Mouse (Mus musculus): ENCODE data around the gene Ap3b2.
"Not testable (repeated sequence)": the region's sequence is repeated elsewhere in the genome, so short reads cannot be mapped to it uniquely, and the experiment has no call there.

The Ap3b2 gene

DNA sequence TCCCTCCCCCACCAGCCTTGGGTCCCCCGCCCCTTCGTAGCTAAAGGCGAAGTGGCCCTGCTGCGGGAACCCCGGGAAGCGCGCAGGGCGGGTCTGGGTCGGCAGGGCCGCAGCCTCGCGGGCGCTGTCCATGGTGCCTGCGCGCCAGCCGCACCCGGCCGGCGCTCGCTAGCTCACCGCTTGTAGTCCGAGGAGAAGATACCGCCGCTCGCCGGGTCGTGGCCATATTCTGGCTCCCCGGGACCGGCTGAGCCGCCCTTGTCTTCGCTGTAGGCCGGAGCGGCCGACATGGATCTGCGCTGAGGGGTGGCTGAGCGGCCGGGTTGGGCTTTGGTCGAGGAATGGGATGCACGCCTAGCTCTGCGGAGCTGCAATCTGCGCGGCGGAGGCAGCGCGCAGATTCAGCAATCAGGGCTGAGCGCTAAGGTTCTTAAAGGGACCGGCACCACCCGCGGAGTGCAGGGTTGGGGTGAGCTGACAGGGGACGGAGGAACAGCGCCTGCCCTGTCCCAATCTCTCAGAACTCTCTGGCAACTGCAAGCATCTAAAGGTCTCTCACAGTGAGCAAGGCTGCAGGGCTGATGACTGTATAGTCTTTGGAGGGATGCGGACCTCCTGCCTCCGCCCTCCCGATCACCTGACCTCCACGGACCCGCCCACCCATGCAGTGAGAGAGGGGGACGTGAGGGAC lies at the start of gene Ap3b2:
Gene Ap3b2, minus strand, starts transcription at position 595 of the 691 bp plus-strand sequence.
- peak; percentile 83 to 86 for DNase-seq (ENCODE audit: low spot score in 2 of 2)

DNA sequence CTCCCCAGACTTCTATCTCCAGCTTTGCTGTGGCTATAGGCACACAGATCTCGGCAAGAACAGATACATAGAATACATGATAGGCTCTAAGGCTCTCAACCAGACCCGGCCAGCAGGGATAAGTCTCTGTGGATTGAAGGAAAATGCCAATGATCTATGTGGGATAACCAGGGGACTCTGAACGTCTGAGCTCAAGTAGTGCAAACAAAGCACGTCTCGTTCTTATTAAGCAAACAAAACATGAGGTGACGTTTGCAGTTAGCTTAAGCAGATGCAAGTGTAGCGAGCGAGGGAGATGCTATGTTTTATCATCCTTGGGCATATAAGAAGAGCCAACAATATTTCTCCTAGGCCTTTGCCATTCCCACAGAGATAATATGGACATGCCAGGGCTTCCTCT lies 49.2 kb upstream of the Ap3b2 start:
- no peak for DNase-seq (ENCODE audit: low spot score in 2 of 2)

DNA sequence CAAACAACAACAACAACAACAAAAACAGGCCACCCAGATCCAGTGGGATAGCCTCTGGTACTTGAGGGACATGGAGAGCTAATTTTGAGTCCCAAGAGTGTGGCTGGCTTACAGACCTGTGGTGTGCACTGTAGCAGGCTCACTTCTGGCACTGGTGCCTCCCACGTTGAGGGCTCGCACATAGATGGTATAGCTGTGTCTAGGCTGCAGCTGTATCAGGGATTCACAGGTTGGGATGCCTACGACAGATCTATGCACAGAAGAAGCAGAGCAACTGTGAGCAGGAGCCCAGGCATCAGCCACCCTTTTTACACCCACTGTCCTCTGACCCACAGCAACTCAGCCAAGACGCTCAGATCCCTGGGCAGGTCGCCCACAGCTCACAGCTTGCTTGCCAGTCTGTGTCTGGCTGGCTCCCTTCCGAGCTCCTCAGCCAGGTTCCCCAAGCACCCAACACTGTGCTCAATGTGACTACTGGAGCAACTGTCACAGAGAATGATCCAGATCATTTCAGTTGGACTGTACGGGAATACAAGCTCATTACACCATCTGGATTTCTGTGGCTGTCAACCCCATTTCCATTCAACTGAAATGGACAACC lies 48.3 kb upstream of the Ap3b2 start:
- peak; percentile 68 to 81 for DNase-seq (ENCODE audit: low spot score in 2 of 2)

DNA sequence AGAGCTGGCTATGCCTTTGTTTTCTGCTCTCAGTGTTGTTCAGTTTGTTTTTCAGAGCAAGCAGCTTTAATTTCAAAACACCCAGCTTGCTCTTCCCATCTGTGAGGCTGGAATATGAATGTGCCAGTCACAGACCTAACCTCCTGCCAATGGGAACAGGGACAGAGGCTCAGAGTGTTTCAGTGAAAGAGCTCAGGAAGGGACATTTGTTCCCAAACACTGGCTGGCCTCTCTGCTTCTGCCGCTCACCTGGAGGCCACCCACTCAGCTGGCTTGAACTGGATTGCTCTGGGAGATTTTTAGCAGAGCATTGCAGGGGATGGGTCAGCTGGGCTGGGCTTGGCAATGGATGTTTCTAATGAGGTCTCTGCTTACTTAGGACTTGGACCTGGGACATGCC lies 47.3 kb upstream of the Ap3b2 start:
- DNase-seq (ENCODE audit: low spot score in 2 of 2), result no peak

DNA sequence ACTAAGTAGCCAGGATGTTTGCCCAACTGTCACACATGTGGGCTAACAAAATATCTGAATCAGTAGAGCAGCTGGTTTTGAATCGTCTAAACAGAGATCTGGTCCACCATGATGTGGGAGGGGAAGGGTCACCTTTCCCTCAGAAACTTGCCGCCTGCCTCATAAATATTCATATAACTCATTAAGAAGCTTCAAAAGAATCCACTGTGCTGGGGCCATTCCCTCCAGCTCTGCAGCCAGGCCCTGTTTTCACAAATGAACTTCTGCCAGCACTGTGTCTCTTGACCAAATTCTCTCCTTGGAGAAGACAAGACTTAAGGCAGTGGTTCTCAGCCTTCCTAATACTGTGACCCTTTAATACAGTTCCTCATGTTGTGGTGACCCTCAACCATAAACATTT lies 45.8 kb upstream of the Ap3b2 start:
- no peak for DNase-seq (ENCODE audit: low spot score in 2 of 2)

DNA sequence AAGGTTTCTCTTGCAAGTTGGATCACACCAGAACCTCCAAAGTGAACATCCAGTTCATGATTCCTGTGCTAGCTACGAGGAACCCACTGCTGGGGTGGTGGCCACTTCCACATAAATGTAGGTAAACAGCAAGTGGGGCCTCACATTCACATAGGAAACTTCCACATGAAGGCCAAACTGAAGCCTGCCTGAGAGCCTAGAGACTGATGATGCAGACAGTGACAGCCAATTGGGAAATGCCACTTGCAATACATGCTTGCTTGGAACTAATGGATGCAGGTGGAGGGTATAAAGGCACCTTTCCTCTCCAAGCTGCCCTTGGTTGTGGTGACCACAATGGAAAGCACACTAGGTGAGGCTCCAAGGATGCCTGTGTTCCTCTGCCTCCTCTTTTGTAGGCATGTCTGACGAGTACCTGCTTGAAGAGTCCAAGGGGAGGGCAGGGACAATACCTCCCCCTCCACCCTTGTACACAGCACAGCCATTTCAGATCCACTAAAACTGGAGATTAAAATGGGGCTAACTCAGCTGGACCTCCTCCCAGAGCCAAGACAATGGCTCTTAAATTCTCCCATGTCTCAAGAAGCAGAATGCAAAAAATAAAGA lies 44.4 kb upstream of the Ap3b2 start:
- peak in 1 of 2 experiments; percentile 53 for DNase-seq (ENCODE audit: low spot score in 2 of 2)

DNA sequence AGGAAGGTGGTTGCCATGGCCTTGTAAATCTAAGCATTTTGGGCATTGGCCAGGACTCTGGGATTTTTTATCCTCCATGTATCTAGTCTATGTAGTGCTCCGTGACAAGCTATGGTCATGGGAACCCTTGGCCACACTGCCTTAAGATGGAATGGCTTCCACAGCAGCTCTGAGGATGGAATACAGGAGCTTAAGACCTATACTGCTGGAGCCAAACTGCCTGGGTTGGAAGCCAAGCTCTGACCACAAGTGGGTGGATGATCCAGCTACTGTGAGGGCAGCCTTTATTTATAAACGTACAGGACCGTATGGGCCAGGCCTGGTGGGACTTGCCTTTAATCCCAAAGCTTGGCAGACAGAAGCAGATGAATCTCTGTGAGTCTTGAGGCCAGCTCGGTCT lies 42.8 kb upstream of the Ap3b2 start:
- DNase-seq (ENCODE audit: low spot score in 2 of 2), result no peak

DNA sequence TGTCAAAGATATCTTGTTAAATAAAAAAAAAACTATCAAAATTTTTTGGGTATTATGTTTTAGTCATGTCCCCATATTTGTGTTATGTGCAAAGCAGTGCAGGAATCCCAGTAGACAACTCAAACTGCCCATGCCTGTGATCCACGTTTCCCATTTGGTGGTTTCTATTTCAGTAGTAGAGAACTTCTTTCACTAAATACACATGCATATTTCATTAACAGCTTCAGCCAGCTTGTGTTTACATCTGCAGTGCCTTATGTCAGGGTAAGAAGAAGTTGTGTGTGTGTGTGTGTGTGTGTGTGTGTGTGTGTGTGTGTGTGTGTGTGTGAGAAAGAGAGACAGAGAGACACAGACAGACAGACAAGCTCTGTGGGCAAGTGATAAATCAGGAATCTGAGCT lies 37.7 kb upstream of the Ap3b2 start:
- no peak for DNase-seq (ENCODE audit: low spot score in 2 of 2)

DNA sequence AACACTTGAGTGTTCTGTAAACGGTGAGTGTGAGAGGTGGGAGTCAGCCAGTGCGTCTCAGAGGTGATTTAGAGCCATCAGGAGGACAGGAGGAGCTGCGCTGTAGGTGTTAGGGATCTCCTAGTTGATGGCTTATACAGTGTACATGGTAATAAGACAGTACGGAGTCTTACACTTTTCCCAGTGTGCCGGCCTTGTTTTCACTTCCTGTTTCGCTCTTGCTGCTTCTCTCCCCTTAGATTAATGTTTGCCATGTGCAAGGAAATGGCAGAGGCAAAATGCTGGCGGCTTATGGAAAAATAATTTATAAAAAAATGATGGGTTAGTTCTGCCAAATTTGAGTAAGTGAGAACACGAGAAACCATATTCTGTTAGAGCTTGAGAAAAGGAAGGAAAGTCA lies 35.2 kb upstream of the Ap3b2 start:
- no peak for DNase-seq (ENCODE audit: low spot score in 2 of 2)

DNA sequence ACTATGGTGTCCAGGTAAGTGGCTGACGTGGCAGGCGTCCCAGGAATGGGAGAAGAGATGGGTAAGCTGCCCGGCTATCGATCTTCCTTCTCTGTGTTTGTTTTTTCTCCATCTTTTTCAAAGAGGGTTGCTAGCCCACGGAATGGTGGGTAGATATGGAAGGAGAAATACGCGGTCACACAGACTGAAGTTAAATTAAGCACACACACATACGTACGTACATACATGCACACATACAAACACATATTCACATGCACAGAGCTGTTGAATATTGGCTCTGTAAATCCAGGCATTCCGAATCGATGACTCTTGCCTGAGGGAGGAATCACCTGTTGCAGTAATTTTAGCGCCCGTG lies 29.9 kb upstream of the Ap3b2 start:
- no peak for DNase-seq (ENCODE audit: low spot score in 2 of 2)

DNA sequence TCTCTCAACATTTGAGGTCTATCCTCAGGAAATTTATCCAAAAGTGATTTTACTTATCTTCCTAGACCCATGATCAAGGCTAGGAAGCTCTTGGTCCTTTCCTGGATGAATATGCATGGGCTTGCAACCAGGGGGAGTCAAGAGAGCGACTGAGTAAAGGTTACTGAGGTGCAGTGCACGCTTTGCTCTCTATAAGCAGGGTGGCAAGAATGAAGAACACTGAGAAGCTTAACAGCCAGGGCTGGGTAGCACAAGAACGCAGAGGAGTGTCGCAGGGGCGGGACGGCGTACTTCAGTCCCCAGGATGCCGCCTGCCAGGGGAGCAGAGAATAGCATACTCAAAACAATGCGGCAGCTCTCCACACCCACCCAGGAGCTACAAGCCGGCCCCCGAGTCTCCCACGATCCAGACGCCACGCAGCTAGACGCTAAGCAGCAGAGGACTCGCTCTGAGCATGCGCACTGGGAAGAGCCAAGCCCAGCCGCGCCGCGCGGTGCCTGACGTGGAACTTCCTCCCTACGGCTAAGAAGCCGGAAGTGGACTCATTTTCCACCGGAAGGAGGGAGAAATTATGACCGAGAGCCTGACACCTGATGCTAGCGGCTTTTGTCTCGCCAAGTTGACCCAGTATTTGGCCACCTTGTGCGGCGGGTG lies 29.4 kb upstream of the Ap3b2 start:
- peak; percentile 88 to 92 for DNase-seq (ENCODE audit: low spot score in 2 of 2)

DNA sequence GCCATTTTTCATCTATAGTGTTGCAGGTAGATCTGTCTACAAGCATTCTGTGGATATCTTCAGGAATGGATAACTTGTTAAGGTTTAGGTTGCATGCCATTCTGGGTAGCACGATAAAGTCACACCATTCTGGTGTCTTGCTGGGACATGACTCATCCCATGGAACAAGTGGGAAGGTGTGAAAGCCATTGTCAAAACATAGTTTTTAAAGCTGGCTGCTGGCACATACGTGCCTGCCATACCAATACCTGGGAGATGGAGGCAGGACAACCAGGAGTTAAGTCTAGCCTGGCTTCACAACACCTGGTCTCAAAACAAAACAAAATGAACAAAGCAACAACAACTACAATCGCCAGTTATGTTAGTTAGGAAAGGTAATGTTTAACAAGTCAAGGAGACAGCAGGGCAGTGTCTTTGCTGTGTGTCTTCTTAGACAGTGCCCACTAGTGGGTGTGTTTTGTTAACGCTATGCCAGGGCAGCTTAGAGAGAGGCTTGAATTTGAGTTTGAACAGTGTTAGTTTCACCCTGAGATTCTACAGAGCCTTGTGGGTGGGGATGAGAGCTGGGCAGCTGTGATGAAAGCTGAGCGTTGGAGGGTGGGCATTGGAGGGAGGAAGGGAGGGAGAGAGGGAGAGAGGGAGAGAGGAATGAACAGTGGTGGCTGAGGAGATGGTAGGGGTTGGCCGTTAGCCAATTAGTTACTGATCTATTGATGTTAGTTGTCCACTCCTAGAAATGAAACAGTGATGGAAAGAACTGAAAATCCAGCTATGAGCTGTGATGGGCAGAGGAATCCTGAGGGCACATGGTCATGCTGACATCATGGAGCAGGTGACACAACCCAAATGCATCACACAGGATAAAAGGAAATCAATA lies 22.7 kb upstream of the Ap3b2 start:
- DNase-seq (ENCODE audit: low spot score in 2 of 2), result peak; percentile 33 to 60

DNA sequence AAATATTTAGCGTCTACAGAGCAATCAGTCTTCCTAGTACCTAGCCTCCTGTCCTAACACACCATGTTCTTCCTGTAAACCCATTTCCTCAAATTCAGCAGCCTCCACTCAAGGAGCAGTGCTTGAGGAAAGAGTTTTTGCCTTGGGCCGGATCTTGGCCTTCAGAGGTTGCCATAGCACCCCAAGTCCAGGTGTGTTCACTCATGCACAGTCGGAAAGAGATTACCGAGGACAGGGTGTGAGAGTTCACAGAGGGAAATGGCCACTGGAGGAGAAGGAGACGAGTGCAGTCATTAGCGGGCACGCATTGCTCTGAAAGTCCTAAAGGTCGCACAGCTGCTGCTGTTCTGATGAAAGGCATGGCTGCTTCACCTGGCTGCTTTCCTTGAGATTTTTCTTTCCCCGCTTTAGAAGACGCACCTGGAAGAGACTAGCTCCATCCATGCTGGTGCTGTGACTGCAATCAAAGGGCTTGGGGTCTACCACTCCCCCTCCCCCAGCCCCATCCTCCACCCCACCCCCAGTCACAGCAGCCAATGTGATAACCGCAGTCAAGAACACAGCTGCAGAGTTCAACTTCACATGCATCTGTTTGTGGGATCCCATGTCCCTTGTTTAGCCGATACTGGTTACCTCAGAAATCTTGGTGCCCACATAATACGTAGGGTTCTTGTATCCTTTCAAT lies 21.3 kb upstream of the Ap3b2 start:
- no peak for DNase-seq (ENCODE audit: low spot score in 2 of 2)

DNA sequence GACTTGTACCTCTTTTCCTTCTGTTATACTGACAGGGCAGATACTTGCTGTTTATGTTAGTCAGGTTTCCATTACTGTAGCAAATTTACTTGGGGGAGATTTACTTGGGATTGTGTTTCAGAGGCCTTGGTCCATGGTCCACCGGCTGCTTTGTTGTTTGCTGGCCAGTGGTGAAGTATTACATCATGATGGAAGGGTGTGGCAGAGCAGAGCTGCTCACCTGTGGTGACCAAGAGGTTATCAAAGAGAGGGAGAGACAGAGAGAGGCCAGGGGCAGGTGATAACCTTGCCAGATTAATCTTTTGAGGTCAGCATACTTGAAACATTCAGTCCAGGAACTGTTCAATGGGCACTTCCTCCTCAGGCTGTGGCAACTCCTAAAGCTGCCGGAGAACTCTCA lies 7.3 kb upstream of the Ap3b2 start:
- DNase-seq (ENCODE audit: low spot score in 2 of 2), result no peak

DNA sequence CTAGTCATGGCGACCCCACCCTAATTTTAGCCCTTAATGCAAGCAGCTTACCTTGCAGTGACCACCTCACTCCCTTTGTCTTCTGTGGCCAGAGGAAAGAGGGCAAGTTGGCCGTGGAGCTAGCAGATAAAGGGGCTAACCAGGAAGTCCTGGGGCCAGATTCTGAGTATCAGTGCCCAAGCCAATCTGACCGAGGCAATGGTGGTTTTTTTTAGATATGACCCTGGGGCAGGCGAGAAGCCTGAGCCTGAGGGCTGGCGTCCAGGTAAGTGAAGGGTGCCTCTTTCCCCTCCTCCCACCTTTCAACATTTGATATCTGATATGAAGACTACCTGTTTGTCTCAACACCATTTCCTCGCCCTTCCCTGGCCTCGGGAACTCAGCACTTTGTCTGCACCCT lies 4.5 kb upstream of the Ap3b2 start, which contains the start of gene BC048679:
Gene BC048679, minus strand, starts transcription at position 101 of the 400 bp plus-strand sequence.
- no peak for DNase-seq (ENCODE audit: low spot score in 2 of 2)

DNA sequence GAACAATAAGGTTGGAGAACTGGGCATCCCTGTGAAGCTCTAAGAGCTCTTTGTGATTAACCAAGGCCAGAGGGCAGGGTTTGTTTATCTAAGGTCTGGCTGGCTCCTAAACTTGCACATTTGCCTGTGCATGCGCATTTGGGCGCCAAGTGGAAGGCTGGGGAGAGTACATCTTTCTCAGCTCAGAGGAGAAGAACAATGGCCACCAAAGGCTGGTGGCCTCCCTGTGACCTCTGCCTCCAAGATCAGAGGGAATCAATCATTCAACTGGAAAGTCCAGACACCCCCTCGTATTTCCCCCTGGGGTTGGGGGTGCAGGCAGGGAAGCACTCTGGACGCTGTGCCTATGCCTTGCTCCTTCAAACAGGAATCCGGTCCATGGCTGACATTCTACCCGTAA lies 3.4 kb upstream of the Ap3b2 start:
- no peak for DNase-seq (ENCODE audit: low spot score in 2 of 2)

DNA sequence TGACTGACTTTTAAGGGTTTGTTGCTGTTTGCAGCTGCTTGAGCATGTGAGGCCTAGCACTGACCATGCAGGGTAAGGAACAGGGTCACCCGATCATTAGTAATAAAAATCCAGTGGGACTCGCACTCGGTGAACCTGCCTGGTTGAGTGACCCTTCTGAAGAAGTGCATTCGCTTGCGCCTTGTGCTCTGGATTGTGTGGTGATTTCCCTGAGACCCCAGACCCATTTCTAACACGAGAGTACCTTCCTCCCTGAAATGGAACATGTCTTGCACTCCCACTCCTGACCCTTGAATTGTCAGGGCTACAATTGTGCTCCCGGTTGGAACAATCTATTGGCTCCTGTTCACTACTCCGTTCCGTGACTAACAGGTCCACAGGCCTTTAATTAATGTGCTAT lies 1.1 kb downstream of the Ap3b2 start:
- DNase-seq (ENCODE audit: low spot score in 2 of 2), result no peak

DNA sequence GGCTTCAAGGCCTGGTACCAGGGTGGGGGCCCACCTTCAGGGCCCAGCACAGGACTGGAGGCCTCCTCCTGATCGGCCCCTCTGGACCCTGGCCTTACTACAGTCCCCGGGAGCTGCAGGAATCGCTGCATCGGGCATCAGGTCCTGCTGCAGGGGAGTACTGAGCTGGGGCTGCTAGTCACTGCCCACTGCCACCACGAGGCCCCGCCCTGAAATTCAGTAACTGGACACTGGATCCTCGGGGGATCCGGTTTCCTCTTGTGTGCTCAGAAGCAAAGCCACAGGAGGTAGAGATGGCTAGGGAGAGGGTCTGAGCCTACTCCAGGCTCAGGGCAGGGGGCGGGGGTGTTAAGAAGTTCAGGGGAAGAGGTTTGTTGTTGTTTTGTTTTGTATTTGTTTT lies 4.1 kb downstream of the Ap3b2 start:
- DNase-seq (ENCODE audit: low spot score in 2 of 2), result no peak

DNA sequence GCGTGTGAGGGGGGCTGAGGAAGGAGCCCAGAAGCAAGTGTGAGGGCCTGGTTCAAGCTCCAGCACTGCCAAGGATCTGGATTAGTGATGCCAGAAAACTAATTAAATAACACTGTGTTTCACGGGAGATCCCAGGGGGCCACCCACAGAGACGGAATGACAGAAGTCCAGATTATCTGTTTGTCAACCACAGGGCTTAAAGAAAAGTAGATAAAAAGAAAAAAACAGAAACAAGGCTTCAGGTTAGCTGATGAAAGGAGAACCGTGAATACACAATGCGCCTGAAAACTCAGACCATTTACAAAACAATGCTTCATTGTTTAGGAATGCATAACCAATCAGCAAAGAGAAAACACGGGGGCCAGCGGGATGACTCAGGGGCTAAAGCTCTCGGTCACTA lies 12.9 kb downstream of the Ap3b2 start:
- no peak for DNase-seq (ENCODE audit: low spot score in 2 of 2)

DNA sequence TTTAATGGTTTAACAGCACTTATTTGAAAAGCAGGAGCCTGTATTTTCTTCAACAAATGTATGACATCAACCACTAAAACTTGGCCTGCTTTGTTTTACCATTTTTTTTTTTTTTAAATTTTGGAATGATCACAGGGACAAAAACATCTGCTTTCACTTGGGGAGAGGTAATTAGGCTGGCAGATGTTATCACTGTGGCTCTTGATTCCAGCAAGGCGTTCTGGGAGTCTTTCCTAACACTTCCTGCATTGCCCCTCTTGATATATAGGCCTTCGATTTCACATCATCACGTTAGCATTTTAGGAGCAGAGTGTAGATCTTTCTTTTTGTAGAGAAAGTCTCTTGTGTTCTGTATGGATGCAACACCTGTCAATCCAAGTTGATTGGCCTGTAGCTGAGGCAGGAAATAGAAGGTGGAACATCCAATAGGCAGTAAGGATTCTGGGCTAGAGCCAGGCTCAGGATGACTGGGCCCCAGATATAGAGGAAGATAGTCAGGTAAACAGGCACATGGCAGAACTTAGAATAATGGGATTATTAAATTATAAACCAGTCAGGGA lies 14.1 kb downstream of the Ap3b2 start:
- no peak for DNase-seq (ENCODE audit: low spot score in 2 of 2)

DNA sequence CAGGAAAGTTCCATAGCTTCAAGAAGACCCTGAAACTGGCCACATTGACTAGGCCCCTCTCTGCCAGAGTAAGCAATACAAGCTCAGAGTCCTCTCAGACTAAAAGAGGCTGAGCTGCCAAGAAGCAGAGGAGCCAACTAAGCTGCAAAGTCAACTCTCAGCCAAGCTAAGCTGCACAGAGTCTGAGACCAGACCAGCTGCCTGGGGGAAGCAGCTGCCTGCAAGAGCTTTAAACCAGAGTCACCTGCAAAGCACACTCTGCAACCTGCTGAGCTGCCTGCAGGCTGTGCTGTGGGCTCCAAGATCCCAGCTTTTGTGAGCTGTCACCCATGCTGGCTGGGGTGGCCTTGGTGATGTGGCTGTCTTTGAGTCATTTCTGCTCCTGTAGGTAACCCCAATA lies 15.5 kb downstream of the Ap3b2 start:
- not testable (repeated sequence) for DNase-seq (ENCODE audit: low spot score in 2 of 2)

Measured in frontal cortex, postnatal 36 days (tissue).